Mouse (Mus musculus) spleen, adult 2 months (tissue): Measurements from ENCODE around the gene Tmem260.

ENCODE experiments used
- CTCF ChIP-seq: fragments of 200-500 bp; IDR thresholded peaks from 2 replicates; pipeline ENCODE4 v1.5.1; 2011; ENCODE audit warnings: mild to moderate bottlenecking, inconsistent platforms; ENCODE audit not compliant: insufficient read depth, insufficient read length, insufficient replicate concordance; ENCODE audit errors: extremely low read depth
- POLR2A ChIP-seq: fragments of 200-500 bp; IDR thresholded peaks from 2 replicates; pipeline ENCODE4 v1.6.1; 2011; ENCODE audit warnings: low read depth, low read length, inconsistent platforms

- TF ChIP-seq CTCF (no peak), POLR2A (no peak)
Observed at GRCm38 (mm10) chr14:48515538-48515937, 69.6 kb downstream of the Tmem260 start.
